Mouse (Mus musculus) ES-E14 (cell line): ENCODE data around the gene Spata18.

Experiments
- CHD2 ChIP-seq: IDR thresholded peaks from 2 replicates; pipeline ENCODE4 v1.6.1; 2014; ENCODE audit warnings: mild to moderate bottlenecking, low read depth, low read length, inconsistent platforms
- HCFC1 ChIP-seq: IDR thresholded peaks from 2 replicates; pipeline ENCODE4 v1.6.1; 2012; ENCODE audit warnings: low read length, inconsistent platforms, borderline replicate concordance; ENCODE audit not compliant: insufficient read depth
- MAFK ChIP-seq: IDR thresholded peaks from 2 replicates; pipeline ENCODE4 v1.6.1; 2014; ENCODE audit warnings: mild to moderate bottlenecking, low read depth, low read length, inconsistent platforms; ENCODE audit not compliant: insufficient read depth
- ZC3H11A ChIP-seq: IDR thresholded peaks from 2 replicates; pipeline ENCODE4 v1.6.1; 2012; ENCODE audit warnings: low read depth, mild to moderate bottlenecking, inconsistent platforms, low read length, borderline replicate concordance
- ZNF384 ChIP-seq: IDR thresholded peaks from 2 replicates; pipeline ENCODE4 v1.6.1; 2012; ENCODE audit warnings: low read depth, low read length, inconsistent platforms

GRCm38 (mm10) chr5:73669386-73669785, 18.2 kb downstream of the Spata18 start:
- TF ChIP-seq HCFC1, result no peak
- TF ChIP-seq CHD2, result no peak
- TF ChIP-seq ZNF384, result no peak
- no peak for TF ChIP-seq MAFK
- TF ChIP-seq ZC3H11A, result no peak
